Mouse (Mus musculus) liver, embryonic 12.5 days (tissue): Measurements from ENCODE around the gene Csf3. TPM values are rescaled to one million over a fixed set of nuclear protein-coding genes. Genes with fewer than 3 reads are reported as not detected.
"Not testable (repeated sequence)": the region's sequence is repeated elsewhere in the genome, so short reads cannot be mapped to it uniquely, and the experiment has no call there.

ENCODE experiments used
- ATAC-seq: fragments of 200-750 bp; cut with Nextera tagmentation; 2 replicates; pipeline ENCODE4 v1.8.0; 2017; ENCODE audit warnings: moderate number of reproducible peaks, mild to moderate bottlenecking, moderate library complexity
- H3K27ac ChIP-seq: fragments of 300-500 bp; sonication (generic); 2 replicates; pipeline ENCODE4 v1.5.1; 2016; ENCODE audit warnings: mild to moderate bottlenecking
- H3K27me3 ChIP-seq: fragments of 300-500 bp; sonication (generic); replicated peaks from 2 replicates; pipeline ENCODE4 v1.6.1; 2016; ENCODE audit warnings: mild to moderate bottlenecking, moderate library complexity
- H3K36me3 ChIP-seq: fragments of 300-500 bp; sonication (generic); 2 replicates; pipeline ENCODE4 v1.6.1; 2016; ENCODE audit warnings: mild to moderate bottlenecking, moderate library complexity
- H3K4me1 ChIP-seq: fragments of 300-500 bp; sonication (generic); 2 replicates; pipeline ENCODE4 v1.6.1; 2016
- H3K4me2 ChIP-seq: fragments of 300-500 bp; sonication (generic); 2 replicates; pipeline ENCODE4 v1.6.1; 2016; ENCODE audit warnings: mild to moderate bottlenecking, moderate library complexity
- H3K4me3 ChIP-seq: fragments of 300-500 bp; sonication (generic); 2 replicates; pipeline ENCODE4 v1.5.1; 2016; ENCODE audit warnings: mild to moderate bottlenecking, moderate library complexity
- H3K9ac ChIP-seq: fragments of 300-500 bp; sonication (generic); 2 replicates; pipeline ENCODE4 v1.6.1; 2016; ENCODE audit warnings: mild to moderate bottlenecking, moderate library complexity
- H3K9me3 ChIP-seq: fragments of 300-500 bp; sonication (generic); replicated peaks from 2 replicates; pipeline ENCODE4 v1.6.1; 2016; ENCODE audit warnings: mild to moderate bottlenecking, moderate library complexity
- WGBS: fragments of 180-500 bp; shearing (Covaris S2); methylation state at CpG from one replicate; pipeline ENCODE4 v1.1.7; 2016; ENCODE audit not compliant: insufficient replicate concordance; 5-methylcytosine and 5-hydroxymethylcytosine counted together
- polyA plus RNA-seq: library from polyadenylated mRNA; unstranded; fragments of >200 nt; fragmentation: Nextera tagmentation; extraction: Ambion mirVana; gene quantifications from 2 replicates; pipeline ENCODE4 v1.2.1, GENCODE M21; 2016

The Csf3 gene
- polyA plus RNA-seq, 1 experiment from 2014 or later = not detected

GRCm38 (mm10) chr11:98737220-98737619, 36.2 kb downstream of the Csf3 start:
- not testable (repeated sequence) for ATAC-seq

DNA sequence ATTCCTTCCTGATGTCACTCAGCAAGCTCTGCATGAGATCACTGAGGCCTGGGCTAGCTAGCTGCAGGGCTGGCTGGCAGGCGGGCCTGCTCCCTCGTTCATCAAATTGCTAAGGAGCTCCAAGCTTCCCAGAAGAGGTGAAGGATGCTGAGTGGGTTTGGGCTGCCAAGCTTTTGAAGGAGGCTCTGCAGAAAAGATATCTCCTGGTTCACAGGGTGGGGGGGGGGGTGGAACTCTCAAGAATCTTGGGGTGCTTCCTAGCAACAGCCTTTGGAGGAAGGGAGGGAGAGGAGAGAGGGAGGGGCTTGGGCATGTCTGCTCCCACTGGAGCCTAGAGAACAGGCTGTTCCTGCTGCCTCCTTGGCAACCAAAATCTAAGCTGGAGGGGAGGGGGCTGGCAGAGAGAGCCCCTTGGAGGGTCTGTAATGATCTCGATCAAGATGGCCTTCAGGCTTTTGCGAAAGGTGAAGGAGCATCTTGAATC, 37.4 kb downstream of the Csf3 start:
- ATAC-seq = no peak
- peak overlapping the region; percentile 24 for H3K4me2 ChIP-seq
- peaks cover 8% of the 10 kb centered on the region for H3K9me3 ChIP-seq
- H3K4me3 ChIP-seq = no peak overlapping the region
- H3K27me3 ChIP-seq = no peaks in the 10 kb centered on the region
- no peaks in the 10 kb centered on the region for H3K36me3 ChIP-seq
- peak overlapping the region; percentile 45; the same call in 1 of the 2 replicates for H3K27ac ChIP-seq
- H3K9ac ChIP-seq = 0 out of 2 replicates have a peak overlapping the region, but pooled peaks have one; percentile 6
- peaks cover 53% of the 10 kb centered on the region for H3K4me1 ChIP-seq
- WGBS = 33% methylated on average over 4 of the region's 4 CpGs

More at GRCm38 (mm10) chr11:98737220-98737619, 36.2 kb downstream of the Csf3 start:
- not testable (repeated sequence) for H3K9me3 ChIP-seq, H3K9ac ChIP-seq, H3K4me2 ChIP-seq, H3K36me3 ChIP-seq, H3K27me3 ChIP-seq, H3K27ac ChIP-seq, H3K4me3 ChIP-seq
- peaks cover 40% of the 10 kb centered on the region for H3K4me1 ChIP-seq
- WGBS = 55% methylated on average over 2 of the region's 2 CpGs

- H3K4me1 ChIP-seq = peaks cover 57% of the 10 kb centered on the region
- H3K36me3 ChIP-seq = no peaks in the 10 kb centered on the region
- H3K4me2 ChIP-seq = peak overlapping the region; percentile 24
- no peaks in the 10 kb centered on the region for H3K27me3 ChIP-seq
- peaks cover 8% of the 10 kb centered on the region for H3K9me3 ChIP-seq
- 46% methylated on average over 9 of the region's 9 CpGs for WGBS
- H3K4me3 ChIP-seq = no peak overlapping the region
- H3K27ac ChIP-seq = peak overlapping the region; percentile 45; the same call in 1 of the 2 replicates
- ATAC-seq = no peak
- peak overlapping the region; percentile 6; the same call in 1 of the 2 replicates for H3K9ac ChIP-seq
Observed at GRCm38 (mm10) chr11:98738925-98739324, 37.9 kb downstream of the Csf3 start.

GRCm38 (mm10) chr11:98740026-98740392, 38.9 kb downstream of the Csf3 start:
- peak; percentile 22 for ATAC-seq
- Histone ChIP-seq H3K27ac (peak overlapping the region; percentile 95), H3K4me2 (peak overlapping the region; percentile 99), H3K9ac (peak overlapping the region; percentile 98), H3K9me3 (no peaks in the 10 kb centered on the region), H3K4me1 (peaks cover 68% of the 10 kb centered on the region), H3K27me3 (no peaks in the 10 kb centered on the region), H3K36me3 (no peaks in the 10 kb centered on the region), H3K4me3 (peak overlapping the region; percentile 81)
- 30% methylated on average over 8 of the region's 8 CpGs for WGBS

- Histone ChIP-seq H3K9me3 (no peaks in the 10 kb centered on the region), H3K4me1 (peaks cover 73% of the 10 kb centered on the region), H3K27me3 (no peaks in the 10 kb centered on the region), H3K4me2 (peak within 1 kb of the TSS; percentile 99), H3K27ac (peak within 1 kb of the TSS; percentile 95), H3K4me3 (peak within 1 kb of the TSS; percentile 81), H3K9ac (peak within 1 kb of the TSS; percentile 98), H3K36me3 (no peaks in the 10 kb centered on the region)
- peak; percentile 84 for ATAC-seq
- 1% methylated on average over 22 of the region's 22 CpGs for WGBS
Observed at GRCm38 (mm10) chr11:98740393-98741050, 39.5 kb downstream of the Csf3 start, which contains the start of gene Thra. TSS of gene Thra (plus strand) at chr11:98740638.

- ATAC-seq = no peak
- Histone ChIP-seq H3K4me3 (peak overlapping the region; percentile 81), H3K27ac (peak overlapping the region; percentile 95), H3K4me2 (peak overlapping the region; percentile 99), H3K9me3 (no peaks in the 10 kb centered on the region), H3K27me3 (no peaks in the 10 kb centered on the region), H3K36me3 (no peaks in the 10 kb centered on the region), H3K4me1 (peaks cover 79% of the 10 kb centered on the region), H3K9ac (peak overlapping the region; percentile 98)
- WGBS = under 1% methylated on average over 17 of the region's 17 CpGs
Observed at GRCm38 (mm10) chr11:98741051-98741620, 40.1 kb downstream of the Csf3 start.

DNA sequence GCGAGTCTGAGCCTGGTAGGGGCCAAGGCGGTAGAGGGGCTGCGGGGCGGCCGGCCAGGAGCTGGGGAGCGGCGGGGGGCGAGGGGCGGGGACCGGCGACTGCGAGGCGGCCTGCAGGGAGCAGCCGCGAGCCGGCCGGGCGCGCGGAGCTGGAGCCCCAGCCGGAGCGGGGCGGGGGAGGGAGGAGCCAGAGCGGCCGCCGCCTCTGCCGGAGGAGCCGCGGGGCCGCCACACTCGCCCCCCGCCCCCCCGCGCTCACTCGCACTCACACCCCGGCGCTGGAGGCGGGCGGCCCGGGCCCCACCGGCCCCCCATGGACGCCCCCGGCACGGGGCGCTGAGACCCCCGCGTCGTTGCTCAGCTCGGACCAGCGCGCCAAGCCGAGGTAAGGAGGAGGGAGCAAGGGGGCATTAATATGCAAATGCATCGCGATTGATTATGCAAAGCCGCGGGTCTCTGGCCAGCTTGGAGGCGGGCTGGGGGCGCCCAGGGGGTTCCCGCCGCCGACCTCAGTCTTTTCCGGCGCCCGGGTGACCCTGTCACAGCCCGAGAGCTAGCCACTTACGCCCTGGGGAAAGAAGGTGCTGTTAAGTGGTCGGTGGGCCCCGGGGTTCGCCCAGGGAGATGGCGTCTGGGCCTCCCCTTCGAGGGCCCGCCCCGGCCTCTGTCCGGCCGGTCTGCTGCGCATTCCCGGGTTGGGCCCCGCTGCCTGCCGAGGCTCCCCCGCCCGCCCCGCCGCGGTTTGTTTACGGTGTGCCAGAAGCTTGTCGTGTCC, 40.7 kb downstream of the Csf3 start:
- under 1% methylated on average over 53 of the region's 86 CpGs for WGBS

DNA sequence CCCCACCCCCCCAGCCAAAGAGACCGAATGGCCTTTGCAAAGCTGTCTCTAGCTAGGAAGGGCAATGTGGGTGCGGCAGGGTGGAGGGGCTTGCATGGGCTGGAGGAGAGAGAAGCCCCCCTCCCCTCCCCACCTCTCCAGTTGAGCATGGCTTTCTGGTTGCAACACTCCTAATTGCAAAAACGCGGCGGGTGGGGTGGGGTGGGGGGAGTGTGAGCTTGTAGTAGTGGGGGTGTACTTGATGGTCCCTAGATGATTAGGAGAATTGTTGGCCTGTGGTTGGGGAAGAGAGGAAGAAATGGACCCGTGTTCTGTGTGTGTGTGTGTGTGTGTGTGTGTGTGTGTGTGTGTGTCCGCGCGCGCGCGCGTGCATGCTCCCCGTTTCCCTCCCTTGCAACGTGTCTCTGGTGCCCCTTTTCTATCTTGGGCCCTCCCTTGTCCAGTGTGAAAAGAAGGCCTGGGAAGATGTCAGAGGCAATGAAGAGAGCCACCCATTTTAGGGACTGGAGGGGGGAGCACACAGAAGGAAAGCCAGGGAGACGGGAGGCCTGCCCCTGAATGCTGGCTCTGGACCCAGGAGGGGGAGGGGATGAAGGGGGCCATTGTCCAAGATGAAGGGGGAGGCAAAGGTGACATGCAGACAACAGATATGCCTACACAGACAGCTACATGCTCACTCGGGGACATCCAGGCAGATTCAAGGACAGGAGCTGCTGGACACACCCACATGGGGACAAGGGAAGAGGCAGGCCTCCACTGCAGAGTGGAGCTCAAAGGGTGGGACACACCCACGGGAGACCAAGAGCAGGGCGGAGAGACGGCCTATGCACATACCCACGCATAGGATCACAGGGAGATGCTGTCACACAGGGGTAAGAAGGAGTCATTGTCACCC, 41.6 kb downstream of the Csf3 start:
- no peak; the same call in 1 of the 2 replicates for ATAC-seq

More for the DNA sequence above, 40.7 kb downstream of the Csf3 start:
- Histone ChIP-seq H3K4me2 (peak overlapping the region; percentile 99), H3K9ac (peak overlapping the region; percentile 98), H3K27ac (peak overlapping the region; percentile 95), H3K36me3 (no peaks in the 10 kb centered on the region), H3K4me1 (peaks cover 86% of the 10 kb centered on the region), H3K9me3 (no peaks in the 10 kb centered on the region), H3K27me3 (no peaks in the 10 kb centered on the region), H3K4me3 (peak overlapping the region; percentile 81)
- ATAC-seq = peak; percentile 73

DNA sequence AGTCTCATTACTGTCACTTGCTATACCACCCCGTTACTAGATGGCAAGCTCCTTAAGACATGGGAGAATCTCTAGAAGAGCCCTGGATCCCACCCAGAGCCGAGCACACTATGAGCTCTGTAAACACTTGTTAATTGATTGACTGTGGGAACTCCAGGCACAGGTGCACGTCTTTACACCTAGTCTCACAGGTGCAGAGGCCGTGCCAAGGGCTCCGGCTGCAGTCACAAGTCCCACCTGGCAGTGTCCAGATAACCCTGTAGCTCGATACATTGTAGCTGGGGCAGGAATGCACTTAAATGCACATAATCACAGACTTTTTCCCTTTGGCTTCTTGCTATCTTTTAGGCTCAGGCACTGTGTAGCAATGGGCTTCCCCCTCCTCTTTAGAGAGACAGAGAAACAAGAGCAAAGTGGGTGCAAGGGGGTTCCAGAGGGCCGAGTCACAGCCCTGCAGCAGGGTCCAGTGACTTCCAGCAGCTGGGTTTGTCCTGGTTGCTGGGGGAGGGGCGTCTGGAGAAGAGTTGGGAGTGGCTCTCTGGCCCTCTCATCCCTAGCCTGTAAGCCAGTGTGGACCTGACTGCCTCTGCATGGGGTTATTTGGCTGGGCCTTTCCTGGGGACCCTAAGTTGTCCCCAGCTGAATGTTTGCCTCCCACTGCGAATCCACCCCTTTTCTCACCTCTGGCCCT, 42.7 kb downstream of the Csf3 start:
- WGBS = 20% methylated on average over 9 of the region's 9 CpGs
- Histone ChIP-seq H3K4me2 (peak overlapping the region; percentile 99), H3K4me1 (peaks cover 93% of the 10 kb centered on the region), H3K27ac (peak overlapping the region; percentile 95), H3K27me3 (no peaks in the 10 kb centered on the region), H3K4me3 (peak overlapping the region; percentile 81), H3K36me3 (no peaks in the 10 kb centered on the region), H3K9me3 (no peaks in the 10 kb centered on the region), H3K9ac (peak overlapping the region; percentile 55)
- no peak for ATAC-seq

More for the DNA sequence above, 41.6 kb downstream of the Csf3 start:
- Histone ChIP-seq H3K36me3 (no peaks in the 10 kb centered on the region), H3K27me3 (no peaks in the 10 kb centered on the region), H3K4me1 (peaks cover 93% of the 10 kb centered on the region), H3K9me3 (no peaks in the 10 kb centered on the region), H3K9ac (peak overlapping the region; percentile 98), H3K27ac (peak overlapping the region; percentile 95), H3K4me3 (peak overlapping the region; percentile 81), H3K4me2 (peak overlapping the region; percentile 99)
- WGBS = 3% methylated on average over 20 of the region's 21 CpGs

DNA sequence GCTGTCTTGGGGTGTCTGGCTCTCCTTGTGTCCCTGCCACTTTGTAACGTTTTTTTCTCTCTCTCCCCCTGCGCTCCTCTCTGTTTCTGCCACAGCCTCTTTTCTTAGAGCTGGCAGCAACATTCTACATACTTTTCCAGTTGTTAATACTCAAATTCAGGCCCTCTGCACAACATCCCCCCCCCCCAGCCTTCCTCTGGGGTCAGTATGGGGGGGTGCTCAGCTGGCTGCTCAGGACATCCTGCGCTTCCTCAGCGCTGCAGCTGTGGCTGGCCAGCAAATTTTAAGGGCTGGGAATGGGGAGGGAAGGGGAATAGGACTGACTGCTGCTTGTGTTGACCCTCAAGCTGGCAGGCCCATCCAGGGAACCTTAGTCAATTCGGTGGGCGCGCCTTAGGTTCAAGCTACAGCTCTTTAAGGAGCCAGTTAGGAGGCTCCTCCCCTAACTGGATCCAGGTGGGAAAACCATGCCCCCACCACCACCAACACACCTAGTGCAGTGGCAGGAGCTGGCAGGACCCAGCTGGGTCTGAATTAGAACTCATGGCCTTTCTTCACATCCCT, 43.5 kb downstream of the Csf3 start:
- no peak overlapping the region for H3K4me3 ChIP-seq
- H3K27ac ChIP-seq = peak overlapping the region; percentile 95
- ATAC-seq = no peak
- H3K27me3 ChIP-seq = no peaks in the 10 kb centered on the region
- H3K9me3 ChIP-seq = no peaks in the 10 kb centered on the region
- H3K4me2 ChIP-seq = peak overlapping the region; percentile 99
- H3K36me3 ChIP-seq = peaks cover 5% of the 10 kb centered on the region; the same call in 1 of the 2 replicates
- 66% methylated on average over 7 of the region's 7 CpGs for WGBS
- peak overlapping the region; percentile 55 for H3K9ac ChIP-seq
- H3K4me1 ChIP-seq = peaks cover 93% of the 10 kb centered on the region
